Comparison of ENCODE assay signal across 18 mouse cellular contexts in genomic region chr11:56341040-56341439, GRCm38 (mm10).
"Had no signal": no experiment of that assay in that cellular context is flagged by ENCODE, and none has a peak within 500 bp of the region (broad histone marks: within the 10 kb centered on the region; RNA-seq: fewer than 3 reads in every experiment).

No protein-coding gene starts in this region.

- H3K27ac ChIP-seq: kidney, embryonic 15.5 days; limb, embryonic 10.5 days; limb, embryonic 13.5 days; liver, embryonic 12.5 days; liver, embryonic 15.5 days; macrophage; midbrain, embryonic 12.5 days; midbrain, embryonic 15.5 days; neural tube, embryonic 13.5 days had no signal

- H3K27me3 ChIP-seq: kidney, embryonic 15.5 days; limb, embryonic 13.5 days; liver, embryonic 12.5 days; liver, embryonic 15.5 days; midbrain, embryonic 12.5 days; midbrain, embryonic 15.5 days; neural tube, embryonic 13.5 days had no signal

- H3K9me3 ChIP-seq: kidney, embryonic 15.5 days; limb, embryonic 10.5 days; limb, embryonic 13.5 days; liver, embryonic 12.5 days; liver, embryonic 15.5 days; midbrain, embryonic 12.5 days; midbrain, embryonic 15.5 days; neural tube, embryonic 13.5 days had no signal

- H3K4me3 ChIP-seq: kidney, embryonic 15.5 days; limb, embryonic 10.5 days; limb, embryonic 13.5 days; liver, embryonic 12.5 days; liver, embryonic 15.5 days; midbrain, embryonic 12.5 days; midbrain, embryonic 15.5 days; neural tube, embryonic 13.5 days had no signal

- H3K9ac ChIP-seq: kidney, embryonic 15.5 days; limb, embryonic 13.5 days; liver, embryonic 12.5 days; liver, embryonic 15.5 days; midbrain, embryonic 12.5 days; midbrain, embryonic 15.5 days; neural tube, embryonic 13.5 days had no signal

- H3K4me2 ChIP-seq: kidney, embryonic 15.5 days; limb, embryonic 13.5 days; liver, embryonic 12.5 days; liver, embryonic 15.5 days; midbrain, embryonic 12.5 days; midbrain, embryonic 15.5 days; neural tube, embryonic 13.5 days had no signal

- DNase-seq: kidney, adult 11 months; kidney, adult 8-10 months; kidney, postnatal 10 days; kidney, postnatal 36 days; liver; retina, postnatal 1 day; thymus, adult 18-20 months; thymus, postnatal 14 days; thymus, postnatal 4 days had no signal

- H3K4me1 ChIP-seq: kidney, embryonic 15.5 days; limb, embryonic 10.5 days; limb, embryonic 13.5 days; liver, embryonic 12.5 days; liver, embryonic 15.5 days; midbrain, embryonic 12.5 days; midbrain, embryonic 15.5 days; neural tube, embryonic 13.5 days had no signal

- H3K36me3 ChIP-seq: kidney, embryonic 15.5 days; limb, embryonic 10.5 days; limb, embryonic 13.5 days; liver, embryonic 12.5 days; liver, embryonic 15.5 days; midbrain, embryonic 12.5 days; midbrain, embryonic 15.5 days; neural tube, embryonic 13.5 days had no signal

- ATAC-seq: liver, embryonic 12.5 days; midbrain, embryonic 15.5 days had no signal
